Mouse (Mus musculus) testis, adult 2 months (tissue): ENCODE measurements around the gene Plekhg2. TPM values are rescaled to one million over a fixed set of nuclear protein-coding genes. Genes with fewer than 3 reads are reported as not detected.

ENCODE experiments used
- H3K27ac ChIP-seq: fragments of 200-500 bp; 2 replicates; pipeline ENCODE4 v1.5.1; 2012; ENCODE audit warnings: low read depth, low read length; ENCODE audit not compliant: control insufficient read depth, insufficient read depth
- H3K27me3 ChIP-seq: fragments of 200-500 bp; 2 replicates; pipeline ENCODE4 v1.6.1; 2012; ENCODE audit warnings: mild to moderate bottlenecking, low read length, moderate library complexity; ENCODE audit not compliant: control insufficient read depth, insufficient read depth
- H3K36me3 ChIP-seq: fragments of 200-500 bp; 2 replicates; pipeline ENCODE4 v1.6.1; 2012; ENCODE audit warnings: mild to moderate bottlenecking, low read length; ENCODE audit not compliant: control insufficient read depth, insufficient read depth
- H3K4me1 ChIP-seq: fragments of 200-500 bp; 2 replicates; pipeline ENCODE4 v1.6.1; 2012; ENCODE audit warnings: low read length; ENCODE audit not compliant: control insufficient read depth, insufficient read depth
- H3K4me3 ChIP-seq: fragments of 200-500 bp; 2 replicates; pipeline ENCODE4 v1.5.1; 2012; ENCODE audit warnings: low read depth, mild to moderate bottlenecking, low read length, moderate library complexity, mixed read lengths; ENCODE audit not compliant: control insufficient read depth
- CTCF ChIP-seq: fragments of 200-500 bp; IDR thresholded peaks from 2 replicates; pipeline ENCODE4 v1.5.1; 2012; ENCODE audit warnings: low read depth, mild to moderate bottlenecking, inconsistent platforms, low read length, moderate library complexity; ENCODE audit not compliant: control insufficient read depth, insufficient read depth, insufficient replicate concordance
- POLR2A ChIP-seq: fragments of 200-500 bp; IDR thresholded peaks from 2 replicates; pipeline ENCODE4 v1.6.1; 2012; ENCODE audit warnings: low read depth, mild to moderate bottlenecking, inconsistent platforms, low read length, moderate library complexity; ENCODE audit not compliant: control insufficient read depth
- polyA plus RNA-seq: library from polyadenylated mRNA; depleted of rRNA; stranded (reverse); fragments of >200 nt; gene quantifications from 2 replicates; pipeline ENCODE4 v1.2.3, GENCODE M21; 2012

The Plekhg2 gene
- polyA plus RNA-seq, 1 experiment = 20.1 TPM

DNA sequence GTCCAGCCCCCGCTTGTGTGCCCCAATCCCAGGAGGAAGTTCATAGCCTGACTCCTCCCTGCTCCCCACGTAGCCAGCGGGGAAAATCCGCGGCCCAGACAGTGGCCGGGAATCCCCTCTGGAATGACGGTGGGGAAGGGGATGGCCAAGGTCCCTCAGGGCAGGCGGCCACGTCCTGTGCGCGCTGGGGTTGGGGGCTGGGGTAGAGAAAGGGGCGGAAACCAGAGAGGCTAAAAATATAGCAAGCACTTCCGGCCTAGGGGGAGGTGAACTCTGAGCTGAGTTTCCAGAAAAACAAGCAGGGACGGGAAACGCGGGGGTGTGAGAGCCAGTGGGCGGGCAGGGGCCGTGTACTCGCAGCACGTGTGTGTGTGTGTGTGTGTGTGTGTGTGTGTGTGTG is 9.5 kb upstream of the Plekhg2 start:
- Histone ChIP-seq H3K4me3 (peak overlapping the region; percentile 82), H3K4me1 (peaks cover 40% of the 10 kb centered on the region), H3K27ac (peak overlapping the region; percentile 91), H3K36me3 (no peaks in the 10 kb centered on the region), H3K27me3 (no peaks in the 10 kb centered on the region)
- TF ChIP-seq POLR2A (no peak), CTCF (no peak)

GRCm38 (mm10) chr7:28381017-28381790 is 8.8 kb upstream of the Plekhg2 start:
- H3K4me1 ChIP-seq = peaks cover 43% of the 10 kb centered on the region
- H3K4me3 ChIP-seq = peak overlapping the region; percentile 82
- no peaks in the 10 kb centered on the region for H3K36me3 ChIP-seq
- peak; percentile 48; the same call in 1 of the 2 replicates for TF ChIP-seq POLR2A
- TF ChIP-seq CTCF = no peak
- H3K27ac ChIP-seq = peak overlapping the region; percentile 91
- H3K27me3 ChIP-seq = no peaks in the 10 kb centered on the region

DNA sequence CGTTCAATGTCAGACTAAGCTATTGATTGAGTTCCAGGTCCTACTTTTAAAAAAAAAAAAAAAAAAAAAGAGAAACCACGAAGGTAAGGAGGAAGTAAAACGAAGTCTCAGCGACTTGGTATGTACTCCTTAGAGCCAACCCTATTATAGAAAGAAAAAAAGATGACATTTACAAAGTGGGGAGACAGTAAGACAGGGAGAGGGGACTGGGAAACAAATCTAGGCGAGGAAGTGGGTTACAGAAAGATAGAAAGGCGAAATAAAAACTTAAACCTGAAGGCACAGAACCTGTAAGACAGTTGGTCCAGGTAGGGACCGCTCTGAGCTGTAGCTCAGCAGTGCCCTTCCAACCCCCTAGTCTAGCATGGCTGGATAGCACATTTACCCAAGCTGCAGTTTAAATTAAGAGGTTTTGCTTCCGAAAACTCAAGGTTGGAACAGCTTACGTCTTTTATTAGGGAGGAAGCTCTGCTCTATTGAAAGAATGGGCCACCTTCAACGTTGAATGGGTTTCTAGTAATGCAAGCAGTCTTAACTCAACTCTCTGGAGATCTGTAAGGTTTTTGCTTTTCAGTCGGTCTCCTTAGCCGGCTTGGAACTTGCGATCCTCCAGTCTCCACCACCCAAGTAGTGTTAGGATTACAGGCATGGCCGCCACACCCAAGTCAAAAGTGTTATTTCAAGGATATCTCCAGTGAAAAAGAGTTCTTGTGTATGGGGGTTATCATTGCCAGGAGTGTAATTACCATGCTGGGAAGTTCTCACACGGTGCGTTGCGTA is 8.0 kb upstream of the Plekhg2 start, which contains the start of gene Zfp36:
TSS of gene Zfp36 (minus strand) at position 17 of the 780 bp plus-strand sequence.
- Histone ChIP-seq H3K27ac (peak within 1 kb of the TSS; percentile 91), H3K4me1 (peaks cover 48% of the 10 kb centered on the region), H3K4me3 (peak within 1 kb of the TSS; percentile 86), H3K36me3 (no peaks in the 10 kb centered on the region), H3K27me3 (no peaks in the 10 kb centered on the region)
- TF ChIP-seq CTCF = no peak
- TF ChIP-seq POLR2A = no peak

- peak overlapping the region; percentile 91 for H3K27ac ChIP-seq
- peak; percentile 96 for TF ChIP-seq POLR2A
- TF ChIP-seq CTCF = no peak
- H3K27me3 ChIP-seq = no peaks in the 10 kb centered on the region
- no peaks in the 10 kb centered on the region for H3K36me3 ChIP-seq
- peak overlapping the region; percentile 86 for H3K4me3 ChIP-seq
- H3K4me1 ChIP-seq = peaks cover 51% of the 10 kb centered on the region
Measured at GRCm38 (mm10) chr7:28378769-28379651, 6.6 kb upstream of the Plekhg2 start.

DNA sequence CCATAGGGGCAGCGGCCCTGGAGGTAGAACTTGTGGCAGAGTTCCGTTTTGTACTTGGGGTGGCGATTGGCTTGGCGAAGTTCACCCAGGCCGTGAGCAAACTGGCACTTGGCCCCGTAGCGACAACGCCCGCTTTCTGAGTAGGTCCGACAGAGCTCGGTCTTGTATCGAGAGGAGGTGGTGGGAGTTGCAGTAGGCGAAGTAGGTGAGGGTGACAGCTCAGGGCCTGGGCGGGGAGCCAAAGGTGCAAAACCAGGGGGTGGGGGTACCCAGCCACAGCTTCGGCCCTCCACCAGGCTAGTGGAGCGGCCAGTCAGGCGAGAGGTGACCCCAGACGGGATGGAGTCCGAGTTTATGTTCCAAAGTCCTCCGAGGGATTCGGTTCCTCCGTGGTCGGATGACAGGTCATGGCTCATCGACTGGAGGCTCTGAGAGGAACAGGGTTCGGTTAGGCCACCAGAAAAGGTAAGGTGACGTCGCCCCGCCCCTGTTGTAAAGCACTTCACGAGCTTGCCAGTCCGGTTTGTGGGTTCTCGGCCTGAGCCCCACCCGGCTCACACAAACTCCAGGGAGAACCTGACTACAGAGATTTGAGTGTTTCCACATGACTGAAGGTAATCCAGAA is 5.8 kb upstream of the Plekhg2 start:
- Histone ChIP-seq H3K27me3 (no peaks in the 10 kb centered on the region), H3K4me3 (peak overlapping the region; percentile 86), H3K36me3 (no peaks in the 10 kb centered on the region), H3K4me1 (peaks cover 49% of the 10 kb centered on the region), H3K27ac (peak overlapping the region; percentile 91)
- TF ChIP-seq POLR2A (peak; percentile 7; the same call in 1 of the 2 replicates), CTCF (no peak)

GRCm38 (mm10) chr7:28377190-28378065 is 5.0 kb upstream of the Plekhg2 start:
- TF ChIP-seq POLR2A (no peak), CTCF (no peak)
- no peaks in the 10 kb centered on the region for H3K36me3 ChIP-seq
- peaks cover 42% of the 10 kb centered on the region for H3K4me1 ChIP-seq
- no peaks in the 10 kb centered on the region for H3K27me3 ChIP-seq
- peak overlapping the region; percentile 86 for H3K4me3 ChIP-seq
- peak overlapping the region; percentile 65; the same call in 1 of the 2 replicates for H3K27ac ChIP-seq
